Mouse (Mus musculus) heart, embryonic 12.5 days (tissue): Measurements from ENCODE around the gene Gm20865. TPM values are rescaled to one million over a fixed set of nuclear protein-coding genes. Genes with fewer than 3 reads are reported as not detected.
"Not testable (repeated sequence)": the region's sequence is repeated elsewhere in the genome, so short reads cannot be mapped to it uniquely, and the experiment has no call there.

ENCODE experiments used
- ATAC-seq: fragments of 200-750 bp; cut with Nextera tagmentation; 2 replicates; pipeline ENCODE4 v1.8.0; 2017; ENCODE audit warnings: moderate TSS enrichment, moderate library complexity; ENCODE audit not compliant: insufficient number of reproducible peaks, low FRiP score
- H3K27ac ChIP-seq: fragments of 300-500 bp; sonication (generic); 2 replicates; pipeline ENCODE4 v1.5.1; 2016; ENCODE audit warnings: mild to moderate bottlenecking, moderate library complexity; ENCODE audit not compliant: poor library complexity, severe bottlenecking
- H3K27me3 ChIP-seq: fragments of 300-500 bp; sonication (generic); replicated peaks from 2 replicates; pipeline ENCODE4 v1.6.1; 2016; ENCODE audit warnings: mild to moderate bottlenecking, moderate library complexity
- H3K36me3 ChIP-seq: fragments of 300-500 bp; sonication (generic); 2 replicates; pipeline ENCODE4 v1.6.1; 2016; ENCODE audit warnings: mild to moderate bottlenecking, moderate library complexity
- H3K4me1 ChIP-seq: fragments of 300-500 bp; sonication (generic); replicated peaks from 2 replicates; pipeline ENCODE4 v1.6.1; 2016; ENCODE audit warnings: mild to moderate bottlenecking
- H3K4me2 ChIP-seq: fragments of 300-500 bp; sonication (generic); 2 replicates; pipeline ENCODE4 v1.6.1; 2016; ENCODE audit warnings: mild to moderate bottlenecking, moderate library complexity
- H3K4me3 ChIP-seq: fragments of 300-500 bp; sonication (generic); 2 replicates; pipeline ENCODE4 v1.5.1; 2016; ENCODE audit warnings: mild to moderate bottlenecking
- H3K9ac ChIP-seq: fragments of 300-500 bp; sonication (generic); 2 replicates; pipeline ENCODE4 v1.6.1; 2016; ENCODE audit warnings: mild to moderate bottlenecking, moderate library complexity
- H3K9me3 ChIP-seq: fragments of 300-500 bp; sonication (generic); replicated peaks from 2 replicates; pipeline ENCODE4 v1.6.1; 2016; ENCODE audit warnings: mild to moderate bottlenecking, moderate library complexity
- WGBS: fragments of 180-500 bp; shearing (Covaris S2); methylation state at CpG from one replicate; pipeline ENCODE4 v1.1.7; 2016; 5-methylcytosine and 5-hydroxymethylcytosine counted together
- polyA plus RNA-seq: library from polyadenylated mRNA; unstranded; fragments of >200 nt; fragmentation: Nextera tagmentation; extraction: Ambion mirVana; gene quantifications from 2 replicates; pipeline ENCODE4 v1.2.1, GENCODE M21; 2016

Gene Gm20865
- not detected in 2 replicates for polyA plus RNA-seq

GRCm38 (mm10) chrY:21241275-21241674, at the start of gene Gm20865:
Gm20865 (plus strand) TSS chrY:21241575.
- not testable (repeated sequence) for H3K9ac ChIP-seq

More at GRCm38 (mm10) chrY:21241275-21241674, at the start of gene Gm20865:
- H3K36me3 ChIP-seq, H3K4me3 ChIP-seq, H3K27ac ChIP-seq, H3K9me3 ChIP-seq, H3K27me3 ChIP-seq, H3K4me2 ChIP-seq, ATAC-seq, H3K4me1 ChIP-seq: not testable (repeated sequence)
- no CpG with 5 or more reads among the region's 3 CpGs for WGBS

Other genes starting within 250 kb of the Gm20865 start
- gene Gm29866, start 247.9 kb upstream of the Gm20865 start, polyA plus RNA-seq: not detected in 2 replicates
- not detected in 2 replicates for gene Gm20909, start 77.0 kb upstream of the Gm20865 start, polyA plus RNA-seq